Mouse (Mus musculus): Measurements from ENCODE around the gene Mphosph10.

The Mphosph10 gene

GRCm38 (mm10) chr7:64349147-64349861 is 42.8 kb downstream of the Mphosph10 start:
- DNase-seq: no peak

- DNase-seq: peak; percentile 64
Observed at GRCm38 (mm10) chr7:64347813-64348212, 44.3 kb downstream of the Mphosph10 start.

- no peak for DNase-seq
Observed at GRCm38 (mm10) chr7:64332686-64333085, 59.4 kb downstream of the Mphosph10 start.

- no peak for DNase-seq
Observed at GRCm38 (mm10) chr7:64331309-64331708, 60.8 kb downstream of the Mphosph10 start.

- no peak for DNase-seq
Observed at GRCm38 (mm10) chr7:64327486-64327885, 64.6 kb downstream of the Mphosph10 start.

GRCm38 (mm10) chr7:64326892-64327291 is 65.2 kb downstream of the Mphosph10 start:
- peak; percentile 84 for DNase-seq
